Mouse (Mus musculus) small intestine, adult 10 weeks (tissue): Measurements from ENCODE around the gene Tmem191c. TPM values are rescaled to one million over a fixed set of nuclear protein-coding genes. Genes with fewer than 3 reads are reported as not detected.

Experiments
- polyA plus RNA-seq: library from polyadenylated mRNA; stranded (reverse); fragments of 350-450 nt; fragmentation: Illumina TruSeq; extraction: RNeasy Lipid Tissue Mini Kit (QIAGEN cat#74804); gene quantifications from one replicate; pipeline ENCODE4 v1.2.3, GENCODE M21; 2014; ENCODE audit warnings: low replicate concordance

The Tmem191c gene
- not detected for polyA plus RNA-seq

GRCm38 (mm10) chr16:17275721-17276120 lies at the start of gene Tmem191c:
Gene Tmem191c, plus strand, starts transcription at chr16:17276077.

GRCm38 (mm10) chr16:17232794-17233701 lies 42.8 kb upstream of the Tmem191c start, which contains the start of gene Hic2:
Gene Hic2, plus strand, starts transcription at chr16:17233572.

GRCm38 (mm10) chr16:17331116-17331515 lies 55.2 kb downstream of the Tmem191c start, which contains the start of gene Serpind1:
Gene Serpind1, plus strand, starts transcription at chr16:17331371.

Other genes starting within 250 kb of the Tmem191c start
- gene Ypel1, start 206.4 kb upstream of the Tmem191c start, polyA plus RNA-seq: 0.26 TPM
- gene Ppil2, start 164.8 kb upstream of the Tmem191c start, polyA plus RNA-seq: 123 TPM
- gene 2610318N02Rik, start 150.9 kb upstream of the Tmem191c start, polyA plus RNA-seq: not detected
- 8.6 TPM for gene Sdf2l1, start 143.7 kb upstream of the Tmem191c start, polyA plus RNA-seq
- not detected for gene Ydjc, start 131.5 kb upstream of the Tmem191c start, polyA plus RNA-seq
- 1.7 TPM for gene Ccdc116, start 128.8 kb upstream of the Tmem191c start, polyA plus RNA-seq
- 200 TPM for gene Ube2l3, start 73.4 kb upstream of the Tmem191c start, polyA plus RNA-seq
- not detected for gene Rimbp3, start 67.5 kb upstream of the Tmem191c start, polyA plus RNA-seq
- 0.59 TPM for gene Hic2, start 42.5 kb upstream of the Tmem191c start, polyA plus RNA-seq
- not detected for gene Serpind1, start 55.3 kb downstream of the Tmem191c start, polyA plus RNA-seq
- 115 TPM for gene Snap29, start 129.9 kb downstream of the Tmem191c start, polyA plus RNA-seq
- gene Pi4ka, start 130.2 kb downstream of the Tmem191c start, polyA plus RNA-seq: 10.9 TPM
- 26.2 TPM for gene Crkl, start 175.9 kb downstream of the Tmem191c start, polyA plus RNA-seq
- not detected for gene Aifm3, start 213.5 kb downstream of the Tmem191c start, polyA plus RNA-seq
- gene Lztr1, start 232.6 kb downstream of the Tmem191c start, polyA plus RNA-seq: 7.3 TPM